Mouse (Mus musculus) gastrocnemius, postnatal 36 days (tissue): Measurements from ENCODE around the gene Auts2. TPM values are rescaled to one million over a fixed set of nuclear protein-coding genes. Genes with fewer than 3 reads are reported as not detected.

Experiments used
- DNase-seq, 2 experiments: peaks; one replicate each; pipeline ENCODE4 v3.0.0; 2022
- intact Hi-C: fragments of 180-260 bp; cut with DNase I; formaldehyde crosslinking; loops from one replicate; pipeline ENCODE4 v1.15.1; 2025
- total RNA-seq, 2 experiments: library from RNA; stranded (reverse); gene quantifications; 2 replicates each; pipeline ENCODE4 v1.2.3; 2021

Auts2 gene
- total RNA-seq, 2 experiments from 2014 or later, result 14.6 to 15.5 TPM

DNA sequence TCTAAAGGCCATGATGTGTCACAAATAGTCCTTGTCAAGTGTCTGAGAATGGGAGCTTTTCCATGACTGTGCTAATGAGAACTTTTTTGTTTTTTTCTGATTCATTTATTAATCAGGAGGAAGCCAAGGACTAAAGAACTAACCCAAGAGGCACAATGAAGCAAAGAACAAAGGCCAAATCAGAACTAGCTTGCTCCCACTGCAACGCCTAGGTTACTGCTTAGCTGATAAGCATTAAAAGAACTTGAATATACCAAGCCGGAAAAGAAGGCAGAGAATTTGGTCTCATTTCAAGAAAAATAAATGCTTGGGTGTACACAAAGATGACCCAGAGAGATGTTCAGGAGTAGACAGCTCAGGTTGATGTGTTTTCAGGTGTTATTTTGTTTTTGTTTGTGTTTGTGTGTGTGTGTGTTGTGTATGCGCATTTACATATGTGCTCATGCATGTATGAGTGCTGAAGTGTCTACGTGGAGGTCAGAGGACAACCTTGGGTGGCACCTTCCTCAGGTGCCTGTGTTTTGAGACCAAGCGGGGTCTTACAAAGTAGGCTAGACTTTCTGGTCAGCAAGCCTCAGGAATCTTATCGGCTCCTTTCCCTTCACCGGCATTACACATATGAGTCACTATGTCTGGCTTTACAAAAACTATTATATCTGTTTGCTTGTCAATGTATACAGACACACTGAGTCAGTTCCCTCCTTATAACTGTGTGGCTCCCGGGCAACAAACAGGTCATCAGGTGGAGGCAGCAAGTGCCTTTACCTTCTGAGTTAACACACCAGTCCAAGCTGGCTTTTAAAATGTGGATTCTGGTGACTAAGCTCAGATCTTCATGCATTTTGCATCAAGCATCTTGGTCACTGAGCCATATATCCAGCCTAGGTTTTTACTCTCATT is 716.5 kb downstream of the Auts2 start:
- no peak for DNase-seq
- intact Hi-C loops, result no loop called here

DNA sequence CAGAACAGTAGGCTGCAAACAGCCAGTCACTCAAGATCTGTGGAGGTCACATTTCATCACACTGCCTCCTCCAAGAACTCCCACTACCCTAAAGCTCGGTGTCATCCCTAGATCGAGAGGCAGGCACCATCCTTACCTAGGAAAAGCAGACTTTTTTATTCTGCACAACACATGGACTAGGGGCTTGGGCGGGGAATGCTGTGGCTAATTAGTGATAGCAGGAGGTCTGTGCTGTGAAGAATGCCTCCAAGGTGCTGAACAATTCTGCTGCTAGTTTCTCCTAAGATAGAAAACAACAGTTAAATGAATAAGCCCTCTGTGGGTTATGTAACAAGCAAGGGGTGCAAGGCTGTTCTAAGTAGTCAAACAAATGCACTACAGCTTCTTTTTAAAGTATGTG is 717.7 kb downstream of the Auts2 start:
- intact Hi-C loops, result no loop called here
- DNase-seq, result no peak

DNA sequence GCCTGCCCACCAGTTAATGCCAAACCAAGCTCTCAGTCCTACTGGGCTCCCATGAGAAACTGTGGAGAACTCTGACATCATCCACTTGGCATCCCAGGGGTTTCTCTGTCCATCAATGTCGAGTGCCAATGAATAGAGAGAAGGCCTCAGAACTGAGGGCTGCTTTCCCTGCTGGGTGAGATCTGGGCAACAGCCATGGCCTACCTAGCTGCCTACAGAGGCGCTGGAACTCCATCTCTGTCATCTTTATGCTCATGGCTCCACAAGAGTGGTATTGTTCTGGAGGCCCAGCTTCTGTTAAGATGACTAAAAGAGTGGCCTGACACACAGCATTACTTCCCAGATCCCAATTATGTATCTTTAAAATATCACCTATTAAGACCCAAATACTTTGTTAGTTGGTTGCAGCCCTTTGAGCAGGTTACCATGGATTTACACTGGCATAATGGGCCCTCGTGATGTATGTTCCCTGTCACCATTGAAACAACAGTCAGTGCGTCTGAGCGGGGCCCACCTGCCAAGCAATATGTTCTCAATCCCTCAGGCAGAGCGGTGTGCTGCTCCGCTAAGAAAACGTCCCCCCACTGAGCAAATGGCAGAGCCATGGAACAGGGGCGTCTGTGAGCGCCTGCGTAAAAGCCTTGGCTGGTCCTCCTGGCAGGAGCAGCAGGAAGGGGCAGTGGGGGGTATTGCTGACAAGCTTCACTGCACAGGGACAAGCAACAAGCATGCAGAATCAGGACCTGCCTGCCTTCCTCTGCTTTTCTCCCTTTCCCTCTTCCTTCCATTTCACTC is 718.8 kb downstream of the Auts2 start:
- intact Hi-C loops, result no loop called here
- no peak for DNase-seq

DNA sequence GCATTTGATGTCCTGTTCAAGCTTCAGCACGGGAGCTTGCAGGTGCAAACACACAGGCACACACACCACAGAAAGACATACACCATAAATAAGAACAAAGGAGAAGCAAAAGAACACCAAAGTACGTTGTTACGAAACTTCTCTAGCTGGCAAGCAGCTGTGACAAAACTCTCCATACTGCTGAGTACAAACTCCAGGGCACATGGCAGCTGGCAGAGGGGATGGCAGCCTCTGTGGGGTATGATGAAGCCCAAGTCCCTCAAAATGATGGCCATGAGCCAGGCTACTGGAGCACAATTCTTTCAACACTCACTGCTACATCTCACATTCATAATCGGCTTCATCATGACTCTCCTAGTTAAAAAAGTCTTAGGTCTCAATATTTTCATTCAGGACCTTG is 721.7 kb downstream of the Auts2 start:
- no peak for DNase-seq
- intact Hi-C loops, result no loop called here

DNA sequence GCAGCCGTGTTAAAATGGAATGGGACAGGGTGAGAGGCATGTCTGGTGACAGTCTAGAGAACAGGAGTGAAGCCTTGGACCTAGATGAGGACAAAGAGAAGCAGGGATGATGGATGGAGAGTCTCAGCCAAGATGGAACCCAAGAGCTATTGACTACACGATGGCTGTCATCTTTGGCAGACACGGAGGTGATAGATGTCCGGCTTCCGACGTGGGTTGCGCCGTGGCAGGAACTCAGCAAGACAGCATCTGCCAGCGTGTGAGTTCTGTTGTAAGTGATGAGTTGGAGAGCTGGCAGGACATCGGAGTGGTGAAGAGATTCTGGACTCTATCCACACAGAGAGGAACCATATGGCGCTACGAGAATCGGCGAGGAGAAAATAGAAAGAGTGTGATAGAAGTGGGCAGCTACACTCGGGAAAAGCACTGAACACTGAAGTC is 723.9 kb downstream of the Auts2 start:
- no peak for DNase-seq
- intact Hi-C loops, result no loop called here

DNA sequence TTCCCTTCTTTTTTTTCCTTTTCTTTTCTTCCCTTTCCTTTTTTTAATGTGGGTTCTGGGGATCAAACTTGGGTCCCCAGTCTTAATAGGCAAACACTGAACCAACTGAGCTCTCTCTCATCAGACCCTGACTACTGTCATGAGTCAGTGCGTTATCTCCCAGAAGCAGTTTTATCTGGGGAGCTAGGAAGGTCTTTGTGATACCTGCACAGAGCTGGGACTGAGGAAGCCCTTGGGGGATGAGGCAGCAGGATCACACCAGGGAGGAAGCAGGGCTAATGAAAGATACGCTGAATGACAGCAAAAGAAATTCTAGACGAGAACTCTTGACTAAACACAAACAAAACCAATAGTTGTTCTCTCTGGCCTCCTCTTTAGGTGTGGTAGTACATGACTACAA is 727.6 kb downstream of the Auts2 start:
- no peak for DNase-seq
- intact Hi-C loops, result no loop called here

DNA sequence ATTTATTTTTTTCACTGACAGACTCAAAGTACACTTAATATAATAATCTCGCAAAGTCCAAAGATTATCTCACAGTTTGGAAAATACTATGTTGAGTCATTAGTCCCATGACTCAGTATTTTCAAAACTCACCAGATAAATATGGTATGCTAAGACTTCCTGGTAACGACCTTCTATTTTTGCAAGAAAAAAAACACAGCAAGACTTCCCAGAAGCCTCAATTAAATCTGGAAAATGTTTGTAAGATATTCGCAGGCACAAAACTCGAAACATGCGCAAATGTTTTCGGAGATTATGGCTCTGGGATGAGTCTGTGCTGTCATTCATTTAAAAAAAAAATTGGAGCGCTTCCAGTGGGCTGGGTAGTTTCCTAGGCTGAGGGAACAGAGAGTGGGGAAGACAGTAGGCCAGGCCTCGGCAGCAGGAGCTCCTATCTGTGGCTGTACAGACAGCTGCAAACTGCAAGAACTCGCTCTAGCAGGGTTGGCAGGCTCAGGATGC is 728.6 kb downstream of the Auts2 start:
- peak; percentile 19 for DNase-seq
- intact Hi-C loops, result no loop called here

DNA sequence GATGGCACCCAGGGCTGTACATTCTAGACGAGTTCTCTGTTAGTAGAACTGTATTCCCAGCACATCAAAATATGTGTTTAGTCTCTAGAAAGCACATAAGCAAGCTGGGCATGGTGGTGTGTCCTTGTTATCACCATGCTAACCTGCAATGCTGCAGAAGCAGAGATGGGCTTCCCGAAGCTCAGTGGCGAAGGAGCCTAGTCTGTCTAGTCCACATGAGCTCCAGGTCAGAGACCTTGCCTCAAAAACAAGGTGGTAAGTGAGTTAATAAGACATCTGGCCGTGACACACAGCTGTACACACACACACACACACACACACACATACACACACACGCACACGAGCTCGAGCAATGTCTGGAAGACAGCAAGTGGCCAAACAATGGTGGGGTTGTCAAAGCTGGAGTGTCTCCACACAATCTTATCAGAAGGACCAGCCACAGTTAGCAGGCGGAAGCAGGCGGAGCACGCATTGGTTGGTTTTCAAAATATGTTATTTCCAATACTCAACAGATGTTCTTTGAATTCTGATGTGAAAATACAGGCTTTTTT is 729.1 kb downstream of the Auts2 start:
- DNase-seq, result no peak
- intact Hi-C loops, result no loop called here

DNA sequence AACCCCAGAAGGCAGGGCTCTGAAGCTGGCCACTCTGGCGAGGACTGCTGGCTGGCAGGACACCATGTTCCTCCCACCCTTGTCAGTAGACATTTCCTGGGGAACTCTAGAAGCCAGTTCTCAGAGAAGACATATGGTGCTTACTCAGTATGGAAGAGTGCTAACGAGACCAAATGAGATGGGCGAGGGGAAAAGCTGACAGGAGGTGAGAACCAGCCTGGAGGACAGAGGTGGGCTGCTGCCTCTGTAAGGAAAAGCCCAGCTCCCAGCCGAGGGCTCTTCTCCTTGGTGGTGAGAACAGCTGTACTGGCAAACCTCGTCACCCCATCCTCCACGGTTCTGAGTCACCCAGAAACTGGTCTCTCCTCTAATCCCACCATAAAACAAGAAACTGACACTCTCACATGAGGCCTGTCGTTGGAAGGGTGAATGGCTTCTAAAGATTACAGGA is 729.8 kb downstream of the Auts2 start:
- intact Hi-C loops, result no loop called here
- DNase-seq, result no peak

DNA sequence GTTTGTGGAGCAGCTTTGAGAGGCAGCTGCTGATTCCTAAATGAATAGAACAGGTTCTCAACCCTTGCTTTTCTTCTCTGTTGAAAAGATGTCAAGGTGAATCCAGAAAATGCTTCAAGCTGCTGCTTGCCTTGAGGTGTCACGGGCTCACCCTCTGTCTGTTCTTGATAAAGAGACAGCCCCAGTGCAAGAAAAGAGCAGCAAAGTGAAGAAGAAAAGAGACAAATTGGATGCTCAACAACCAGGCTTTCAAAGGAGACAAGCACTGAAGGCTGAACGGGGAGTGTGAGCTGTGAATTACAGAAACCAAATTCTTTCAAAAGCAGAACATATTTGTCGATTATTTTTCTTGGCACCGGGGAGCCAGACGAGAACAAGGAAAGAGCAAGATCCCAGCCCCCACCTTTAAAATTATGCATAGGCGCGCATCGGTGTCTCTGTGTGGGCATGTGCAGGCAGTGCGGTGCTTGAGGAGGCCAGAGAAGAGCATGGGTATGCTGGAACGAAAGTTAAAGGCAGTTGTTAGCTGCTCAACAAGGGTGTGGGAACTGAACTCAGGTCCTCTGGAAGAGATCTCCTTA is 730.6 kb downstream of the Auts2 start:
- intact Hi-C loops, result no loop called here
- no peak for DNase-seq

DNA sequence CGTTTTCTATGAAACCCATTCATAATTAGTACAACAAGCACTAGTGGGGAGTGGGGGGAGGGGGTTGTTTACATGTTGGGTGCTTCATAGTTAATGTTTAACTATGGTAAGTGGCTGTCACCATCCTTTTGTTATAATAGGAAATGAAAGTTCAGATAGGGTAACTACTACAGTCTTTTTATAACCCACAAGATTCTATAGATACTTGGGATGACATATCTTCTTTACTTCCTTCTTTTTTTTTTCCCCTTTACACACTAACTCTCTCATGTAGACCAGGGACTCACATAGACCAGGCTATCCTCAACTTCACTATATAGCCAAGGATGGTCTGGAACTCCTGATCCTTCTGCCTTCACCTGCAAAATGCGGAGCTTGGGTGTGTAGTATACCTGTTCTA is 736.8 kb downstream of the Auts2 start:
- no peak for DNase-seq
- intact Hi-C loops, result no loop called here

DNA sequence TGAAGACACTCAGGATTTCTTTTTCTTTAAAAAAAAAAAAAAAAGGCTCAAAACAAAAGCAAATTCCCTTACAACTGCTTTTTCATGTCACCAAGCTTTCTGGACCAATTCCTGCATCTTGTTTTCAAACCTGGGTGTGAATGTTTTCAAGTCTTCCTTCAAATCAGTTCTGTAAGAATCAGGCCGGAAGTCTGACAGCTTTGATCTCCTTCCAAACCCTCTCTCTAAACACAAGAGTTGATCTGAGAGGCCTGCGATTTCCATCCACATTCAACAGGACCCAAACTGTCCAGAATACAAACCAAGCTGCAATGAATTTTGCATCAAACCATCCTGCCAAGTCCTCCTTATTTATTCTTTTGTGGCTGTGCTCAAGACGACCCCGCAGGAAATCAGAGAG is 737.9 kb downstream of the Auts2 start:
- intact Hi-C loops, result no loop called here
- DNase-seq, result no peak

DNA sequence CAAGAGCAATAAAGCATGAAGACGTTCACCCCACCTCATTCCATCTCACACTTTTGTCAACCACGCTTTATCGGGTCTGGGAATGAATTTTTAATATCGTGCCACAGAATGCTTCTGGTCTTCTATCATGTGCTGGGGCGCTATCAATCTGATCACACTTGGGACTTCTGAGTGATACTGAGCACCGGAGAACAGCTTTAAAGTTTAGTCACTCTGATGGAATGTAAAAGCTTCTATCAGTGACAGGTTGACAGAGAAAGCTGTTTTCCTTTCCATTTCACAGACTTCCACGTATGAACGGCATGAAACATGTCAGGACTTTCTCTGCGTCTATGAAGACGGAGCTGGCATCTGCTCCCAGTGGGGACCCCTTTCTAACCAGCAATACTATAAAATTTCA is 739.5 kb downstream of the Auts2 start:
- intact Hi-C loops, result no loop called here
- DNase-seq, result no peak

DNA sequence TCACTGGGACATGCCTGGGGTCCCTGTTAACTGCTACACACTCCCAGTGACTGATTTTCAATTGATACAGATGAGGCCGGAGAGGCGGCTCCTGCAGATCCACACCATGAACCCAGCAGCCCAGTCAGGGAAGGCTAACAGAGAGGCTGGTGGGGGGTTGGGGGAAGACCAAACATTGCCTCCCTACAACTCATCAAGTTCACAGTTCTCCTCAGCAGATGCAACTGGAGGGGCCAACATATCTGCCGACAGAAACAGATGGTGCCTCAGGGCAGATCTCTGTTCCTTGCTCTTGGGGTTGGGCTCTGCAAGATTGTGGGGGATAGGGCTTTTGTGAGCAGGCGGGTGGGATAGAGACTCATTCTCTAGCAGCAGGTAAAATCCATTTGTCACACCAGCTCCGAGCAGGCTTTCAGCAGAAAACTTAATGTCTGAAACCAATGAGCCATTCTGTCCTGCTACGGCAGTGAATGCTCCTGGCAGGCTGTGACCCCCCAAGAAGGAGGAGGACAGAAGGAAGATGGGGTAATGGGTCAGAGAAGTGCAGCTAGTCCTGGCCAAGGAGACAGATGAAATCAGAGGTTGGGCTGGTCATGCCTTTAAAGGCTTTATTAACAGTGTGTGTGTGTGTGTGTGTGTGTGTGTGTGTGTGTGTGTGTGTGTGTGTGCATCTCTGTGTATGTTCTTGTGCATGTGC is 740.7 kb downstream of the Auts2 start:
- intact Hi-C loops, result no loop called here
- DNase-seq, result no peak

DNA sequence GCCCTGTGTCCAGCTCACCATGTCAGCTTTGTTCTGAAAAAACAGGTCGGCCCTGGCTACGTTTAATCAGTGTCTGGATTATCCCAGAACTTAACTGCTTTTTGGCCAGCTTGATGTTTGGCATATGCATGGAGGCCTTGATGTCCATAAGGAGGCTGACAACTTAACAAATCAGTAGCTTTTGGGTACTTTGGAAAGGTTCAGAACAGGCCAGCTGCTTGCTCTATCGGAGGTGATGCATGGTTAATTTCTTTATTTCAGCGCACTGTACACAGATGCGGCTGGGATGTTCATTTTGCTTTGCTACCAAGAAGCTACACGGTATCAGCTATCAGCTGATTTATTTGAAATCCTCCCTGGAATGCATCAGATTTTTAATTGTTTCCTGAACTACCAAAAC is 741.2 kb downstream of the Auts2 start:
- intact Hi-C loops, result no loop called here
- DNase-seq, result no peak

DNA sequence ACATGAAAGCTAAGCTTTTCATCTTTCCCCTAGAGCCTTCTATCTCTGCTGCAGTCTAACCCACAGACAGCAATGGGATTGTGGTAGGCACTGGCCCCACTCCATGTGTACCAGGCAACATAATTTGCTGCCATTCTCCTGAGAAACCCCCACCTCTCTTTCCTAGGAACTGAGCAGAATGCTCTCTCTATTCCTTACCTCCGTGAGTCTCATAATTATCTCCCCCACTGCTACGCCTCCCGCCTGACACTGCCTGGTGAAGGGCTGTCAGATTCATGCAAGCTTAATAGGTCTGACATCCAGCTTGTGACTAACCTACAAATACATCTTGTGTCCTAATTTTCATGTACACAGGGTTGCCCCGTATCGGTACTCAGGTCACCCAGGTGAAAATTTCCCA is 744.8 kb downstream of the Auts2 start:
- no peak for DNase-seq
- intact Hi-C loops, result no loop called here

DNA sequence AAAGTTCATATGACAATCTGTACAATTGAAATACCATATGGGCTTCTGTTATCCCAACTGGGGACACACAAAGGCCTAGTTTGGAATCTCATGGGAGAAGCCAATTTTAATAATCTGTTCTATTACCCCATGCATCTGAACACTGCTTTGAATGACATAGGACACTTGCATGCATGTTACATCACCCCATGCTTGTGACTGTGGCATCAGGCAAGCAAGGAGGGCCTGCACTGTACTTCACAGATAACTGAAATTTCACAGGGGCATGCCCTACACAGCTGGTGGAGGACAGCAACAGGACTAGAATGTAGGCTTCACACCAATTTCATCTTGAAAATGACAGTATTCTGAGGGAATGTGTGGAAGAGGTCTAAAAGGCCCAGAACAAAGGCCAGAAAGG is 746.1 kb downstream of the Auts2 start:
- DNase-seq, result no peak
- intact Hi-C loops, result no loop called here

DNA sequence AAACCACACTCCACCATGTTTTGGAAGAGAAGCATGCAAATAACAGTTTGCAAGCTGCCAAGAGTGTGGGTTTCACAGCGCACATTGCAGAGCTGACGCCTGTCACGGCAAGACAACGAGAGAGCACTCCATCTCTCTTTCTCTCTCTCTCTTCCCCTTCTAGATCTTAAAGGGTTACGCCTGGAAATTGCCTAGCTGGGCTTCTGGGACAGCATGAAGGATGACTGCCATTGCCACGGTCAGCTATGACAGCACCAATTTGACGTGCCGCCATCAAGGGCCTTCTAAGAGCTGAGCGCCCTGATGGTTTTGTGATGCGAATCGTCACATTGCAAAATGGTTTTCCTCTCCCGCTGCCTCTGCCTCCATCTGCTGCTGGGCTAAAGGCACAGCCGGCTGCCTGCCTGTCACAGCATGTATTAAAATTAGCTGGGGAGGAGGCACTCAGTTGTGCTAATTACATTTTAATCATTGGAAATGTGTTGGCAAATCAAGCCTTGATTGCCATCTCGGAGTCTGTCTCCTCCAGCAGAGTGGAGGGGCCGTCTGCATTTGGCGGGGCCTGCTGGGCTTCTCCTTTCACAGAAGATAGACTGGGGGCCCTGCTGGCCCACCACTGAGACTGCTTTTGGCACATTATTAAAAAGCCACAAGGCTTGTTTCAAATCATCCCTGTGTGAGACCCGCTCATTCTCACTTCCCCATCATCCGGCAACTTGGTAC is 748.6 kb downstream of the Auts2 start:
- intact Hi-C loops, result no loop called here
- DNase-seq, result no peak

DNA sequence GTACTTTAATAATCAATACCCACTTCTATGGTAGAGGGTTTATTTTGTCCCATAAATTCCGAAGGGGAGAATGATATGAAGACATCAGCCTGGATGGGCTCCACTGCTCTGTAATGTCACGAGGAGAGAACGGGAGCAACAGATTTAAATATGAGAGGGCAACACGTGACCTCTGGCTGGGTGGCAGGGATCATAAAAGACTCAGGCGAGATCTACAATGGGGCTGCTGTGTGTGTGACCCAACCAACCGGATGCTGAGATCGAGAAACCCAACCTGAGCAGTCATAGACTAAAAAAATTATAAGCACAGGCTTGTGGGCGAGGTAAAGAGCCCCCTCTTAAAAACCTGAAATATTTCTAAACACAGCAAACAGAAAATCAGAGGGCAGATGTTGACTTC is 753.5 kb downstream of the Auts2 start:
- DNase-seq, result no peak
- intact Hi-C loops, result no loop called here

DNA sequence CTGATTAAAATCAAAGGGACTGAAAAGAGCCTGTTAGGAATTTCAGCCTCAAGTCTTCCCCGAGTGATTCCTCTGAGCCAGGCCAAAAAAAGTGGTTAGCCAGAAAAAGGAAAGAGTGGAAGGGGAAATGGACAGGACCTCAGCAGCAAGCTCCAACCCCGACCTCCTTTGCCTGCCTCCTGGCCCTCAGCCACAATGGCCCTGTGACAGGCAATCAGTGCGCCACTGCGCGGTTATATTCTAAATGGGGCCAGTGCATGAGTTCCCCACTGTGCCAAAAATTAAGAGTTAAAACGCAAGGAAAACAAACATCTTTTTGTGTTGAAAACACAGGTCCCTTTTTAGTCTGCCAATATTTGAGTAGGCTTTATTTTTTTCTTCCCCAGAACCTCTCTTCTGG is 755.1 kb downstream of the Auts2 start:
- no peak for DNase-seq
- intact Hi-C loops, result no loop called here
